Comparison of ENCODE assay signal across 8 mouse cellular contexts in genomic region chr3:115660701-115661460, GRCm38 (mm10). TPM values are rescaled to one million over a fixed set of nuclear protein-coding genes. Genes with fewer than 3 reads are reported as not detected.
DNase-seq lines count a peak whose midpoint lies in the region; ATAC-seq and TF ChIP-seq lines count a peak whose summit lies in the region.

No protein-coding gene starts in this region.

- no peaks in the 10 kb centered on the region for H3K36me3 ChIP-seq in heart, embryonic 15.5 days
- no peaks in the 10 kb centered on the region for H3K36me3 ChIP-seq in liver, embryonic 13.5 days
- H3K36me3 ChIP-seq in neural tube, embryonic 12.5 days = no peaks in the 10 kb centered on the region
- H3K36me3 ChIP-seq in stomach, postnatal 0 days (ENCODE audit: control insufficient read depth, insufficient read depth, low read length) = no peaks in the 10 kb centered on the region

- ATAC-seq in heart, embryonic 15.5 days (replicated peaks; ENCODE audit: insufficient number of reproducible peaks, insufficient read depth, low FRiP score, low read depth) = peak; percentile 69; the same call in 1 of the 2 replicates
- peak; percentile 74 for ATAC-seq in liver, embryonic 13.5 days (ENCODE audit: low read depth)
- ATAC-seq in neural tube, embryonic 12.5 days (ENCODE audit: low FRiP score, low read depth) = peak; percentile 82
- peak; percentile 51; the same call in 1 of the 2 replicates for ATAC-seq in stomach, postnatal 0 days (ENCODE audit: low FRiP score, low TSS enrichment)

- WGBS in heart, embryonic 15.5 days = 44% methylated on average over 9 of the region's 9 CpGs
- 42% methylated on average over 9 of the region's 9 CpGs for WGBS in liver, embryonic 13.5 days (ENCODE audit: insufficient replicate concordance)
- 52% methylated on average over 9 of the region's 9 CpGs for WGBS in neural tube, embryonic 12.5 days
- 42% methylated on average over 9 of the region's 9 CpGs for WGBS in stomach, postnatal 0 days

- no peaks in the 10 kb centered on the region; the same call in 1 of the 2 replicates for H3K4me1 ChIP-seq in heart, embryonic 15.5 days (replicated peaks)
- no peaks in the 10 kb centered on the region for H3K4me1 ChIP-seq in liver, embryonic 13.5 days (replicated peaks)
- no peaks in the 10 kb centered on the region for H3K4me1 ChIP-seq in neural tube, embryonic 12.5 days
- no peaks in the 10 kb centered on the region for H3K4me1 ChIP-seq in stomach, postnatal 0 days (replicated peaks; ENCODE audit: control insufficient read depth, insufficient read depth)

- no peak for TF ChIP-seq EP300 in stomach, postnatal 0 days (optimal IDR thresholded peaks at IDR 0.05)

- TF ChIP-seq CTCF in stomach, postnatal 0 days (IDR thresholded peaks at IDR 0.05; ENCODE audit: low read depth) = peak; percentile 89

- H3K27me3 ChIP-seq in heart, embryonic 15.5 days = no peaks in the 10 kb centered on the region
- no peaks in the 10 kb centered on the region for H3K27me3 ChIP-seq in liver, embryonic 13.5 days
- no peaks in the 10 kb centered on the region for H3K27me3 ChIP-seq in neural tube, embryonic 12.5 days (replicated peaks)
- no peaks in the 10 kb centered on the region for H3K27me3 ChIP-seq in stomach, postnatal 0 days (ENCODE audit: control insufficient read depth, insufficient read depth, low read length)

- DNase-seq in A20 (ENCODE audit: low read depth, low spot score) = peak; percentile 87
- DNase-seq in adrenal gland, postnatal 36 days = peak; percentile 77
- peak; percentile 62 for DNase-seq in fibroblast of lung, adult 2 months (ENCODE audit: low read depth)
- peak; percentile 84 for DNase-seq in kidney, postnatal 10 days
- DNase-seq in liver, embryonic 13.5 days = peak; percentile 25
- DNase-seq in stomach, postnatal 0 days (ENCODE audit: low spot score) = peak; percentile 65

- H3K9me3 ChIP-seq in heart, embryonic 15.5 days (replicated peaks) = no peaks in the 10 kb centered on the region
- H3K9me3 ChIP-seq in liver, embryonic 13.5 days (replicated peaks) = no peaks in the 10 kb centered on the region
- H3K9me3 ChIP-seq in neural tube, embryonic 12.5 days = no peaks in the 10 kb centered on the region
- H3K9me3 ChIP-seq in stomach, postnatal 0 days (ENCODE audit: control insufficient read depth, low read length) = no peaks in the 10 kb centered on the region

- H3K4me2 ChIP-seq in heart, embryonic 15.5 days = no peak overlapping the region
- H3K4me2 ChIP-seq in liver, embryonic 13.5 days = no peak overlapping the region
- no peak overlapping the region for H3K4me2 ChIP-seq in neural tube, embryonic 12.5 days (replicated peaks)
- no peak overlapping the region for H3K4me2 ChIP-seq in stomach, postnatal 0 days (replicated peaks; ENCODE audit: low read depth)

- no peak overlapping the region for H3K27ac ChIP-seq in heart, embryonic 15.5 days
- no peak overlapping the region for H3K27ac ChIP-seq in liver, embryonic 13.5 days
- H3K27ac ChIP-seq in neural tube, embryonic 12.5 days = no peak overlapping the region
- no peak overlapping the region for H3K27ac ChIP-seq in stomach, postnatal 0 days (replicated peaks)

- no peak overlapping the region for H3K9ac ChIP-seq in heart, embryonic 15.5 days
- H3K9ac ChIP-seq in liver, embryonic 13.5 days = no peak overlapping the region
- no peak overlapping the region for H3K9ac ChIP-seq in neural tube, embryonic 12.5 days
- no peak overlapping the region for H3K9ac ChIP-seq in stomach, postnatal 0 days (ENCODE audit: low read length)

- no peak overlapping the region for H3K4me3 ChIP-seq in heart, embryonic 15.5 days
- no peak overlapping the region for H3K4me3 ChIP-seq in liver, embryonic 13.5 days (replicated peaks)
- H3K4me3 ChIP-seq in neural tube, embryonic 12.5 days = no peak overlapping the region
- H3K4me3 ChIP-seq in stomach, postnatal 0 days (ENCODE audit: low read depth, low read length) = no peak overlapping the region

RNA-seq across cellular contexts. Expression of gene S1pr1, which starts 54.0 kb away (rescaled TPM):
- 10 to 100 TPM; 17.1 to 31.2 TPM for total RNA-seq in adrenal gland, postnatal 36 days (2021)
- 75.5 and 85.4 TPM in 2 replicates for polyA plus RNA-seq in heart, embryonic 15.5 days (2015; fragmentation: Nextera tagmentation; extraction: Ambion mirVana)
- polyA plus RNA-seq in liver, embryonic 13.5 days (2015; fragmentation: Nextera tagmentation; extraction: Ambion mirVana) = 7.5 and 10.7 TPM in 2 replicates
- polyA plus RNA-seq in neural tube, embryonic 12.5 days (2016; fragmentation: Nextera tagmentation; extraction: Ambion mirVana) = 18.8 and 18.9 TPM in 2 replicates
- polyA plus RNA-seq in stomach, postnatal 0 days (2015; fragmentation: Nextera tagmentation; extraction: Ambion mirVana) = 6.6 and 6.7 TPM in 2 replicates

Comparison
In these comparisons a context has a peak if more than half of its experiments do, and no peak if none do; other contexts are left out.
1. DNase-seq: peak in every context shown above with its lines; median percentile 87 in A20; 84 in kidney, postnatal 10 days; 77 in adrenal gland, postnatal 36 days; 65 in stomach, postnatal 0 days; 62 in fibroblast of lung, adult 2 months; 25 in liver, embryonic 13.5 days.